Mouse (Mus musculus): ENCODE measurements around the gene Dnaaf3. TPM values are rescaled to one million over a fixed set of nuclear protein-coding genes. Genes with fewer than 3 reads are reported as not detected.
A peak's percentile ranks its signal among the peaks of the same experiment; 100 is the strongest.

Gene Dnaaf3
- polyA plus RNA-seq, 1 experiment, result 1.1 TPM

DNA sequence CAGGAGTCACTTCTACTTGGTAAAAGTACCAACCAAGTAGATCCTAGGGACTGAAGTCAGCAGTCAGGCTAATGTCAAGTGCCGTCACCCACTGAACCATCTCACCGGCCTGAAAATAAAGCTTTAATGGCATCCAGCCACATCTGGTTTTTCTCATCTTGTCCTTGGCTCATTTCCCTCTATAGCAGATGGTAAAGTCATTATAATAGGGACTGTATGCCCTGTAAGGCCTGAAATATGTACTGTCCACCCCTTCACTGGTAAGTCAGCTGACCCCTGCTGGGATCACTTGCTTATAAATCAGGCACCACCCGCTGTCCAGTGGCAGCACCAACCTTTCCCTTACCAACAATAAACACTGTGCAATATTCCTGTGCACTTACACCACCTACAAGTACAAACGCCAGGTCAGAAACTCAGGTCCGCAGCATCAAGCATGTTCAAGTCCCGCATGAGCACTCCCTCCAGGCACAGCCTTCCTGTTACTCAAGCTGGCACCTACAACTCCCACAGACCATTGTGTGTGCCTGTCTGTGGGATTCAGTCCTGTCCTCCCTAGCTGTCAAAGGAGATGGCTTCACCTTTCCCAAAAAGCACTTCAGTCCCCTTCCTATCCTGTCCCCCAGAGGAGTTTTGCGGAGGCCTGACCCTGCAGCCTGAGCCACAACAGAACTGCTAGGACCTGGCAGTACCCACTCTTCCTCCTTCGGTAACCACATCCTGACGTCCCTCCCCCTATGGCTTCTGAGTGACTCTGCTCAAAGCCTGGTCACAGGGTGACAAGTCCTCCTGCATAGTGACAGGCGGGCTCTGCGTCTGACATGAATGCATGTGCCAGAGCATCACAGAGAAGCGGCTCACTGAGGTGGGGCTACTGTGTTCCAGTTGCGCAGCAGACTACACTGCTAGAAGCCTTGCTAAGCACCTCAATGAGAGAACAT is 39.7 kb downstream of the Dnaaf3 start:
- TF ChIP-seq POLR2A (IDR thresholded peaks at IDR 0.05; ENCODE audit: borderline replicate concordance, insufficient read depth, low read length), result no peak
- TF ChIP-seq CTCF (IDR thresholded peaks at IDR 0.05; ENCODE audit: borderline replicate concordance, insufficient read depth, low read depth, low read length), result no peak
- Histone ChIP-seq H3K4me3 (replicated peaks; ENCODE audit: insufficient read depth, low read depth, low read length) (no peak overlapping the region), H3K27me3 (ENCODE audit: control insufficient read depth, insufficient read depth, low read length) (no peaks in the 10 kb centered on the region), H3K27ac (ENCODE audit: insufficient read depth, low read length) (no peak overlapping the region), H3K4me1 (ENCODE audit: control insufficient read depth, insufficient read depth, low read length) (peaks cover 15% of the 10 kb centered on the region)
- no peak for DNase-seq
- 49% methylated on average over 13 of the region's 13 CpGs for WGBS

DNA sequence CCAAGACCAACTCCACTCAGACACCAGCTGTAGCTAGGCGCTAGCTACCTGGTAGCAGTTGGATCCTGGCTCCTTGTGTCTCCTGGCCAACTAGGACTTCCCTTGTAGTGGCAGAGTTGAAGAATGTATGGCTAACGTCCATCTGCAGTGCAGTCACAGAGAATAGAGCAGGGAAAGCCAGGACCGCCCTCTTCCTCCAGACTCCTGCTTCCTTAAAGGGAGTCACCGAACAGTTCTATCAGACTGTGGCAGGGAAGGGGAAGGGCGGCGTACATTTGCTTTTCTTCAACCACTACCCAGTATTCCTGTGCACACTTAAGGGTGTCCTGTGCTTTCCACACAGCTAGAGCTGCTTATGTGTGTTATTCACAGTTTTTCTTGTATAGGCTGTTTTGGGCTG is 40.9 kb downstream of the Dnaaf3 start:
- Histone ChIP-seq H3K4me1 (ENCODE audit: control insufficient read depth, insufficient read depth, low read length) (peaks cover 15% of the 10 kb centered on the region), H3K27ac (ENCODE audit: insufficient read depth, low read length) (no peak overlapping the region), H3K4me3 (replicated peaks; ENCODE audit: insufficient read depth, low read depth, low read length) (no peak overlapping the region), H3K27me3 (ENCODE audit: control insufficient read depth, insufficient read depth, low read length) (no peaks in the 10 kb centered on the region)
- no peak for DNase-seq
- TF ChIP-seq POLR2A (IDR thresholded peaks at IDR 0.05; ENCODE audit: borderline replicate concordance, insufficient read depth, low read length) (no peak), CTCF (IDR thresholded peaks at IDR 0.05; ENCODE audit: borderline replicate concordance, insufficient read depth, low read depth, low read length) (no peak)
- WGBS, result 71% methylated on average over 6 of the region's 6 CpGs

DNA sequence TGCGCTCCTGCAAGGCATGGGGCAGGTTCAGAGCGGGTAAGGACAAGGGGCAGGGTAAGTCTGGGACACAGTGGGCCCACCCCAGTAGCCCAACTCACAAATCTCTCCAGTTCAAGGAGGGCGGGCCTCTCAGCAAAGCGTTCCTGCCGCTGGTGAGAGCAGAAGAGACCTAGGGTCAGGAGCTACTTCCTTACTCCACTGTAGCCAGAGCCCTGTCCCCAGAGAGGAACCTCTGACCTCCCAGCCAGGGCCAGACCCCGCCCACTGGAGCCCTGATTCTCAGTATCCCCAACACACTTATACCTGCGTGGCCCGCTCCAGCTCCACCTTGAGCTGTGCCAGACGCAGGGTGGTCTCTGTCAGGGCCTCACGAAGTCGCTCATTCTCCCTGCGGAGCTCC is 50.0 kb downstream of the Dnaaf3 start:
- no peaks in the 10 kb centered on the region; the same call in 1 of the 2 replicates for H3K4me1 ChIP-seq (ENCODE audit: control insufficient read depth, insufficient read depth, low read length)
- 84% methylated on average over 12 of the region's 12 CpGs for WGBS
- TF ChIP-seq POLR2A (IDR thresholded peaks at IDR 0.05; ENCODE audit: borderline replicate concordance, insufficient read depth, low read length) (no peak), CTCF (IDR thresholded peaks at IDR 0.05; ENCODE audit: borderline replicate concordance, insufficient read depth, low read depth, low read length) (no peak)
- H3K27me3 ChIP-seq (ENCODE audit: control insufficient read depth, insufficient read depth, low read length), result no peaks in the 10 kb centered on the region
- H3K4me3 ChIP-seq (replicated peaks; ENCODE audit: insufficient read depth, low read depth, low read length), result no peak overlapping the region
- no peak for DNase-seq
- no peak overlapping the region for H3K27ac ChIP-seq (ENCODE audit: insufficient read depth, low read length)

DNA sequence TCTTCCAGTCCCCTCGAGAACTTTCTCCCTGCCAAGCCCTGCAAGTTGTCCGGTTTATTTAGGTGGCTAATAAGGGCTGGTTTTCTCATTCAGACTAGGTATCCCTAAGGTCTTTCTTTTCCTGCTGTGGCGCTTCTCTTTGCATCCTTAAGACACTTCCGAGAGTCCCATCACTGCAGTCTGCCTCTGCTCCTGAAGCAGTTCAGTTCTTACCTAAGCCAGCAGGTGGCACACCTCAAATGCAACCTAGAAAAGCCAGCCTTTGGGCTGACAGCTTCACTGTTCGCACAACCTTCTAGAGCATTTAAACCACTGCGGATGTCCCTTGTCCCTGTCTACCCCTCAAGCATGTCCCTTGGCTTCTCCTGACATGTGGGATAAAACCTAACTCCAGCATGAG is 52.6 kb downstream of the Dnaaf3 start:
- H3K27me3 ChIP-seq (ENCODE audit: control insufficient read depth, insufficient read depth, low read length), result no peaks in the 10 kb centered on the region
- H3K4me1 ChIP-seq (ENCODE audit: control insufficient read depth, insufficient read depth, low read length), result no peaks in the 10 kb centered on the region; the same call in 1 of the 2 replicates
- WGBS, result 27% methylated on average over 6 of the region's 6 CpGs
- TF ChIP-seq CTCF (IDR thresholded peaks at IDR 0.05; ENCODE audit: borderline replicate concordance, insufficient read depth, low read depth, low read length) (peak; percentile 63), POLR2A (IDR thresholded peaks at IDR 0.05; ENCODE audit: borderline replicate concordance, insufficient read depth, low read length) (no peak)
- H3K4me3 ChIP-seq (replicated peaks; ENCODE audit: insufficient read depth, low read depth, low read length), result no peak overlapping the region
- peak in 1 of 2 experiments; percentile 48 for DNase-seq
- no peak overlapping the region for H3K27ac ChIP-seq (ENCODE audit: insufficient read depth, low read length)

DNA sequence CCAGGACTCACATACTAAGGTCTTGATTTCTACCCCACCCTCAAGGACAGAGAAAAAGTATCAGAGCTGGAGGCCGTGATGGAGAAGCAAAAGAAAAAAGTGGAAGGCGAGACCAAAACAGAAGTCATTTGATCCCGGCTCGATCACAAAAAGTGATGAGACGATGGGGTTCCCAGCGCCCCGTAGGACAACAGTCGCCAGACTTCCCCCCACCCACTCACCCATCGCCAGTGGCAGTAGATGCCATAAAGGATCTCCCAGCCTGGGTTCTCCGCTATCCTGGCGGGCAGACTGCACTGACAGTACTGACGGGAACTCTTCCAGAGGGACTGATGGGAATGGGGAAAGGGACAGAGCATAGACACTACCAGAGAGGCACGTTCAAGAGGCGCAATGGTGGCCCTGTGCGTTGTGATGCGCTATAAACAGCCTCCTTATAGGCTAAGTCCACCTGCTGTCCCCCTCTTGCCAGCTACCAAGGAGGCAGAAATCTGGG is 53.4 kb downstream of the Dnaaf3 start:
- peak overlapping the region; percentile 54 for H3K4me3 ChIP-seq (replicated peaks; ENCODE audit: insufficient read depth, low read depth, low read length)
- TF ChIP-seq CTCF (IDR thresholded peaks at IDR 0.05; ENCODE audit: borderline replicate concordance, insufficient read depth, low read depth, low read length) (no peak), POLR2A (IDR thresholded peaks at IDR 0.05; ENCODE audit: borderline replicate concordance, insufficient read depth, low read length) (no peak)
- WGBS, result 2% methylated on average over 16 of the region's 16 CpGs
- H3K27me3 ChIP-seq (ENCODE audit: control insufficient read depth, insufficient read depth, low read length), result no peaks in the 10 kb centered on the region
- no peak for DNase-seq
- no peak overlapping the region for H3K27ac ChIP-seq (ENCODE audit: insufficient read depth, low read length)
- H3K4me1 ChIP-seq (ENCODE audit: control insufficient read depth, insufficient read depth, low read length), result no peaks in the 10 kb centered on the region; the same call in 1 of the 2 replicates

DNA sequence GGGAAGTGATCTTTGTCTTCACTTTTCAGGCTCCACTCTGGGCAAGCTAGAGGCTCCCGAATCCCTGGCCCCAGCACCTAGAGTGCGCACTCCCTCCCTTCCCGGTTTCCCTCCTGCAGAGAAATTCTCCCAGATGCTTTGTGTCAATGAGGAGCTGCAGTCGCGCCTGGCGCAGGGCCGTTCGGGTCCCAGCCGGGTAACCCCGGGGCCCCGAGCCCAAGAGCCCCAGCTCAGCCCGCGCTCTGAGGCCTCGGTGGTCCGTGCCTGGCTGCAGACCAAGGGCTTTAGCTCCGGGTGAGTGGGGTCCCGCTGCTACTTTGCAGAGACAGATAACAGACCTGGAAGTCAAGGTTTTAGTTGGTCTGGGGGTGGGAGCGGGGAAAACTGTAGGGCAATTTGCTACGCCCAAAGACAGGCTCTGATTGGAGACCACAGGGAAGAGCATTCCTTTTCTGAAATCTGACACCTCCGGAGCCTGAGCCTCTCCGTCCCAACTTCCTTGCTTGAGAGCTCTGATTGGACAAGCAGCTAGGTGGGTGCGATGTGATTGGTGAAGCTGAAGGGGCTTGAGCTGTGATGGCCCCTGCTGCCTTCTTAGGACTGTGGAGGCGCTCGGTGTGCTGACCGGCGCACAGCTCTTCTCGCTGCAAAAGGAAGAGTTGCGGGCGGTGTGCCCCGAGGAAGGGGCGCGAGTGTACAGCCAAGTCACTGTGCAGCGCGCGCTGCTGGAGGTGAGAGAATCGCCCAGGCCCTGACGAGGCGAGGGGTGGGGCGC is 54.0 kb downstream of the Dnaaf3 start:
- peak; percentile 76 to 86 for DNase-seq
- WGBS, result 1% methylated on average over 39 of the region's 39 CpGs
- H3K4me3 ChIP-seq (replicated peaks; ENCODE audit: insufficient read depth, low read depth, low read length), result peak overlapping the region; percentile 54
- H3K27ac ChIP-seq (ENCODE audit: insufficient read depth, low read length), result no peak overlapping the region
- H3K27me3 ChIP-seq (ENCODE audit: control insufficient read depth, insufficient read depth, low read length), result no peaks in the 10 kb centered on the region
- H3K4me1 ChIP-seq (ENCODE audit: control insufficient read depth, insufficient read depth, low read length), result no peaks in the 10 kb centered on the region; the same call in 1 of the 2 replicates
- TF ChIP-seq CTCF (IDR thresholded peaks at IDR 0.05; ENCODE audit: borderline replicate concordance, insufficient read depth, low read depth, low read length) (no peak), POLR2A (IDR thresholded peaks at IDR 0.05; ENCODE audit: borderline replicate concordance, insufficient read depth, low read length) (peak; percentile 18; the same call in 1 of the 2 replicates)

DNA sequence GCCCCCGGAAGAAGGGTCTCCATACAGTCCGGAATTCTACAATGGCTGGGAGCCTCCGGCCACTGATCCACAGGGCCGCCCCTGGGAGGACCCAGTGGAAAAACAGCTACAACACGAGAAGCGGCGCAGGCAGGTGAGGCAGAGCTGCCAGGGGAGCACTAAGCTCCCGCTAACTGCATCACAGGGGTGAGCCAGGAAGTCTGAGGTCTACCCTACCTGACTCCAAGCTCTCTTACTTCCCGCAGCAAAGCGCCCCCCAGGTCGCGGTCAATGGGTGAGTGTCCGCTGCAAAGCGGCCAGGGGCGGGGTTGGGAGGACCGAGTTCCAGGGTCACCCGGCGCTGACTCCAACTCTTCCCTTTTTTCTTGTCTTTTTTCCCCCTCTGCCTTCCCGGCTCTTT is 58.3 kb downstream of the Dnaaf3 start:
- 17% methylated on average over 19 of the region's 19 CpGs for WGBS
- Histone ChIP-seq H3K4me1 (ENCODE audit: control insufficient read depth, insufficient read depth, low read length) (peaks cover 7% of the 10 kb centered on the region), H3K27me3 (ENCODE audit: control insufficient read depth, insufficient read depth, low read length) (no peaks in the 10 kb centered on the region), H3K27ac (ENCODE audit: insufficient read depth, low read length) (no peak overlapping the region), H3K4me3 (replicated peaks; ENCODE audit: insufficient read depth, low read depth, low read length) (no peak overlapping the region)
- DNase-seq, result no peak
- no peak for TF ChIP-seq CTCF (IDR thresholded peaks at IDR 0.05; ENCODE audit: borderline replicate concordance, insufficient read depth, low read depth, low read length)
- TF ChIP-seq POLR2A (IDR thresholded peaks at IDR 0.05; ENCODE audit: borderline replicate concordance, insufficient read depth, low read length), result no peak

Other genes starting within 250 kb of the Dnaaf3 start
- 0.07 TPM in 1 of 2 replicates, not detected in the other for gene Ncr1, start 194.7 kb downstream of the Dnaaf3 start, polyA plus RNA-seq (2012; rRNA removed)
- not detected in 2 replicates for gene Gp6, start 134.7 kb downstream of the Dnaaf3 start, polyA plus RNA-seq (2012; rRNA removed)
- gene Rdh13, start 86.8 kb downstream of the Dnaaf3 start, polyA plus RNA-seq (2012; rRNA removed), result 32.7 and 33.0 TPM in 2 replicates
- 10.6 and 20.6 TPM in 2 replicates for gene Eps8l1, start 71.8 kb downstream of the Dnaaf3 start, polyA plus RNA-seq (2012; rRNA removed)
- 111 and 120 TPM in 2 replicates for gene Ppp1r12c, start 30.8 kb downstream of the Dnaaf3 start, polyA plus RNA-seq (2012; rRNA removed)
- gene Tnnt1, start 16.1 kb downstream of the Dnaaf3 start, polyA plus RNA-seq (2012; rRNA removed), result 2.9 and 6.7 TPM in 2 replicates
- gene Tnni3, start 8.2 kb downstream of the Dnaaf3 start, polyA plus RNA-seq (2012; rRNA removed), result 5.4 and 9.5 TPM in 2 replicates
- gene Syt5, start 15.1 kb upstream of the Dnaaf3 start, polyA plus RNA-seq (2012; rRNA removed), result 16.9 and 19.0 TPM in 2 replicates
- gene Ptprh, start 71.6 kb upstream of the Dnaaf3 start, polyA plus RNA-seq (2012; rRNA removed), result 1.4 TPM in 2 replicates
- 45.2 and 47.9 TPM in 2 replicates for gene Tmem86b, start 99.0 kb upstream of the Dnaaf3 start, polyA plus RNA-seq (2012; rRNA removed)
- gene Ppp6r1, start 126.6 kb upstream of the Dnaaf3 start, polyA plus RNA-seq (2012; rRNA removed), result 130 and 136 TPM in 2 replicates
- 94.5 and 96.8 TPM in 2 replicates for gene Hspbp1, start 152.6 kb upstream of the Dnaaf3 start, polyA plus RNA-seq (2012; rRNA removed)
- gene Brsk1, start 158.2 kb upstream of the Dnaaf3 start, polyA plus RNA-seq (2012; rRNA removed), result 177 and 182 TPM in 2 replicates
- not detected in 2 replicates for gene Tmem150b, start 192.8 kb upstream of the Dnaaf3 start, polyA plus RNA-seq (2012; rRNA removed)
- gene Kmt5c, start 207.7 kb upstream of the Dnaaf3 start, polyA plus RNA-seq (2012; rRNA removed), result 81.5 and 89.6 TPM in 2 replicates
- 41.9 and 44.4 TPM in 2 replicates for gene Cox6b2, start 220.6 kb upstream of the Dnaaf3 start, polyA plus RNA-seq (2012; rRNA removed)
- not detected in 2 replicates for gene Fam71e2, start 238.8 kb upstream of the Dnaaf3 start, polyA plus RNA-seq (2012; rRNA removed)

Measured in cerebellum, adult 2 months (tissue).